Mouse (Mus musculus): ENCODE data around the gene P3h4. TPM values are rescaled to one million over a fixed set of nuclear protein-coding genes. Genes with fewer than 3 reads are reported as not detected.

Gene P3h4
- polyA plus RNA-seq, 1 experiment from 2014 or later, result 69.1 TPM

- 51% methylated on average over 5 of the region's 5 CpGs for WGBS
- peak overlapping the region; percentile 90 for H3K27ac ChIP-seq (ENCODE audit: low read length)
- no peak overlapping the region for H3K4me2 ChIP-seq (replicated peaks; ENCODE audit: low read depth, low read length)
- peaks cover 57% of the 10 kb centered on the region for H3K4me1 ChIP-seq (ENCODE audit: insufficient read depth, low read length)
- H3K9ac ChIP-seq (replicated peaks; ENCODE audit: low read length), result 0 out of 2 replicates have a peak overlapping the region, but pooled peaks have one; percentile 11
- peak; percentile 47 for ATAC-seq (ENCODE audit: low FRiP score, low TSS enrichment)
- H3K4me3 ChIP-seq (ENCODE audit: low read length), result no peak overlapping the region
- H3K27me3 ChIP-seq (ENCODE audit: insufficient read depth, low read length), result no peaks in the 10 kb centered on the region
- peaks cover 41% of the 10 kb centered on the region for H3K36me3 ChIP-seq (ENCODE audit: insufficient read depth, low read length)
- no peaks in the 10 kb centered on the region for H3K9me3 ChIP-seq (ENCODE audit: low read length)
Measured at GRCm38 (mm10) chr11:100386586-100386985, 28.1 kb downstream of the P3h4 start.

GRCm38 (mm10) chr11:100385016-100385415 lies 29.6 kb downstream of the P3h4 start:
- no peaks in the 10 kb centered on the region for H3K9me3 ChIP-seq (ENCODE audit: low read length)
- no peak for ATAC-seq (ENCODE audit: low FRiP score, low TSS enrichment)
- peaks cover 49% of the 10 kb centered on the region for H3K36me3 ChIP-seq (ENCODE audit: insufficient read depth, low read length)
- no peak overlapping the region for H3K4me3 ChIP-seq (ENCODE audit: low read length)
- H3K4me2 ChIP-seq (replicated peaks; ENCODE audit: low read depth, low read length), result no peak overlapping the region
- peaks cover 42% of the 10 kb centered on the region for H3K4me1 ChIP-seq (ENCODE audit: insufficient read depth, low read length)
- whole genome bisulfite sequencing, result 89% methylated on average over 3 of the region's 3 CpGs
- H3K27ac ChIP-seq (ENCODE audit: low read length), result no peak overlapping the region
- no peaks in the 10 kb centered on the region for H3K27me3 ChIP-seq (ENCODE audit: insufficient read depth, low read length)
- H3K9ac ChIP-seq (replicated peaks; ENCODE audit: low read length), result no peak overlapping the region

- Histone ChIP-seq H3K9me3 (ENCODE audit: low read length) (no peaks in the 10 kb centered on the region), H3K4me2 (replicated peaks; ENCODE audit: low read depth, low read length) (no peak overlapping the region), H3K27ac (ENCODE audit: low read length) (no peak overlapping the region), H3K9ac (replicated peaks; ENCODE audit: low read length) (no peak overlapping the region), H3K4me3 (ENCODE audit: low read length) (no peak overlapping the region), H3K27me3 (ENCODE audit: insufficient read depth, low read length) (no peaks in the 10 kb centered on the region), H3K36me3 (ENCODE audit: insufficient read depth, low read length) (peaks cover 68% of the 10 kb centered on the region), H3K4me1 (ENCODE audit: insufficient read depth, low read length) (peaks cover 23% of the 10 kb centered on the region)
- no peak for ATAC-seq (ENCODE audit: low FRiP score, low TSS enrichment)
- 87% methylated on average over 6 of the region's 6 CpGs for WGBS
Measured at GRCm38 (mm10) chr11:100382682-100383081, 32.0 kb downstream of the P3h4 start.

GRCm38 (mm10) chr11:100379311-100379710 lies 35.3 kb downstream of the P3h4 start:
- Histone ChIP-seq H3K27ac (ENCODE audit: low read length) (no peak overlapping the region), H3K4me1 (ENCODE audit: insufficient read depth, low read length) (no peaks in the 10 kb centered on the region), H3K4me3 (ENCODE audit: low read length) (no peak overlapping the region), H3K4me2 (replicated peaks; ENCODE audit: low read depth, low read length) (no peak overlapping the region), H3K9me3 (ENCODE audit: low read length) (no peaks in the 10 kb centered on the region), H3K9ac (replicated peaks; ENCODE audit: low read length) (no peak overlapping the region), H3K27me3 (ENCODE audit: insufficient read depth, low read length) (no peaks in the 10 kb centered on the region), H3K36me3 (ENCODE audit: insufficient read depth, low read length) (peaks cover 78% of the 10 kb centered on the region)
- WGBS, result 91% methylated on average over 4 of the region's 4 CpGs
- ATAC-seq (ENCODE audit: low FRiP score, low TSS enrichment), result no peak

GRCm38 (mm10) chr11:100378446-100378845 lies 36.2 kb downstream of the P3h4 start:
- no peak overlapping the region for H3K4me3 ChIP-seq (ENCODE audit: low read length)
- H3K27me3 ChIP-seq (ENCODE audit: insufficient read depth, low read length), result no peaks in the 10 kb centered on the region
- H3K9me3 ChIP-seq (ENCODE audit: low read length), result no peaks in the 10 kb centered on the region
- 94% methylated on average over 5 of the region's 5 CpGs for WGBS
- no peak for ATAC-seq (ENCODE audit: low FRiP score, low TSS enrichment)
- no peak overlapping the region for H3K9ac ChIP-seq (replicated peaks; ENCODE audit: low read length)
- H3K36me3 ChIP-seq (ENCODE audit: insufficient read depth, low read length), result peaks cover 83% of the 10 kb centered on the region
- H3K4me2 ChIP-seq (replicated peaks; ENCODE audit: low read depth, low read length), result no peak overlapping the region
- no peaks in the 10 kb centered on the region for H3K4me1 ChIP-seq (ENCODE audit: insufficient read depth, low read length)
- H3K27ac ChIP-seq (ENCODE audit: low read length), result no peak overlapping the region

GRCm38 (mm10) chr11:100377989-100378388 lies 36.6 kb downstream of the P3h4 start:
- H3K9me3 ChIP-seq (ENCODE audit: low read length), result no peaks in the 10 kb centered on the region
- H3K9ac ChIP-seq (replicated peaks; ENCODE audit: low read length), result no peak overlapping the region
- 94% methylated on average over 14 of the region's 14 CpGs for WGBS
- H3K27me3 ChIP-seq (ENCODE audit: insufficient read depth, low read length), result no peaks in the 10 kb centered on the region
- H3K4me1 ChIP-seq (ENCODE audit: insufficient read depth, low read length), result no peaks in the 10 kb centered on the region
- H3K27ac ChIP-seq (ENCODE audit: low read length), result no peak overlapping the region
- H3K36me3 ChIP-seq (ENCODE audit: insufficient read depth, low read length), result peaks cover 81% of the 10 kb centered on the region
- no peak overlapping the region for H3K4me3 ChIP-seq (ENCODE audit: low read length)
- no peak for ATAC-seq (ENCODE audit: low FRiP score, low TSS enrichment)
- no peak overlapping the region for H3K4me2 ChIP-seq (replicated peaks; ENCODE audit: low read depth, low read length)

- WGBS, result 87% methylated on average over 21 of the region's 21 CpGs
- no peak overlapping the region for H3K4me3 ChIP-seq (ENCODE audit: low read length)
- no peak overlapping the region for H3K27ac ChIP-seq (ENCODE audit: low read length)
- no peak overlapping the region for H3K9ac ChIP-seq (replicated peaks; ENCODE audit: low read length)
- H3K27me3 ChIP-seq (ENCODE audit: insufficient read depth, low read length), result no peaks in the 10 kb centered on the region
- H3K4me1 ChIP-seq (ENCODE audit: insufficient read depth, low read length), result no peaks in the 10 kb centered on the region
- no peak for ATAC-seq (ENCODE audit: low FRiP score, low TSS enrichment)
- no peaks in the 10 kb centered on the region for H3K9me3 ChIP-seq (ENCODE audit: low read length)
- H3K4me2 ChIP-seq (replicated peaks; ENCODE audit: low read depth, low read length), result no peak overlapping the region
- peaks cover 80% of the 10 kb centered on the region for H3K36me3 ChIP-seq (ENCODE audit: insufficient read depth, low read length)
Measured at GRCm38 (mm10) chr11:100376746-100377389, 37.8 kb downstream of the P3h4 start.

GRCm38 (mm10) chr11:100376005-100376404 lies 38.6 kb downstream of the P3h4 start:
- no peak overlapping the region for H3K4me2 ChIP-seq (replicated peaks; ENCODE audit: low read depth, low read length)
- peaks cover 83% of the 10 kb centered on the region for H3K36me3 ChIP-seq (ENCODE audit: insufficient read depth, low read length)
- 78% methylated on average over 4 of the region's 4 CpGs for WGBS
- no peak overlapping the region for H3K27ac ChIP-seq (ENCODE audit: low read length)
- ATAC-seq (ENCODE audit: low FRiP score, low TSS enrichment), result no peak
- H3K4me1 ChIP-seq (ENCODE audit: insufficient read depth, low read length), result no peaks in the 10 kb centered on the region
- no peak overlapping the region for H3K9ac ChIP-seq (replicated peaks; ENCODE audit: low read length)
- H3K27me3 ChIP-seq (ENCODE audit: insufficient read depth, low read length), result no peaks in the 10 kb centered on the region
- H3K9me3 ChIP-seq (ENCODE audit: low read length), result no peaks in the 10 kb centered on the region
- H3K4me3 ChIP-seq (ENCODE audit: low read length), result no peak overlapping the region

- H3K4me2 ChIP-seq (replicated peaks; ENCODE audit: low read depth, low read length), result no peak overlapping the region
- no peak overlapping the region for H3K9ac ChIP-seq (replicated peaks; ENCODE audit: low read length)
- no peak overlapping the region for H3K27ac ChIP-seq (ENCODE audit: low read length)
- WGBS, result 80% methylated on average over 9 of the region's 9 CpGs
- no peak overlapping the region for H3K4me3 ChIP-seq (ENCODE audit: low read length)
- ATAC-seq (ENCODE audit: low FRiP score, low TSS enrichment), result no peak
- H3K4me1 ChIP-seq (ENCODE audit: insufficient read depth, low read length), result no peaks in the 10 kb centered on the region
- H3K36me3 ChIP-seq (ENCODE audit: insufficient read depth, low read length), result peaks cover 85% of the 10 kb centered on the region
- no peaks in the 10 kb centered on the region for H3K9me3 ChIP-seq (ENCODE audit: low read length)
- no peaks in the 10 kb centered on the region for H3K27me3 ChIP-seq (ENCODE audit: insufficient read depth, low read length)
Measured at GRCm38 (mm10) chr11:100375127-100375526, 39.5 kb downstream of the P3h4 start.

- Histone ChIP-seq H3K9me3 (ENCODE audit: low read length) (no peaks in the 10 kb centered on the region), H3K4me3 (ENCODE audit: low read length) (no peak overlapping the region), H3K4me2 (replicated peaks; ENCODE audit: low read depth, low read length) (no peak overlapping the region), H3K27me3 (ENCODE audit: insufficient read depth, low read length) (no peaks in the 10 kb centered on the region), H3K4me1 (ENCODE audit: insufficient read depth, low read length) (no peaks in the 10 kb centered on the region), H3K36me3 (ENCODE audit: insufficient read depth, low read length) (peaks cover 62% of the 10 kb centered on the region), H3K9ac (replicated peaks; ENCODE audit: low read length) (no peak overlapping the region), H3K27ac (ENCODE audit: low read length) (no peak overlapping the region)
- WGBS, result 74% methylated on average over 7 of the region's 8 CpGs
- ATAC-seq (ENCODE audit: low FRiP score, low TSS enrichment), result no peak
Measured at GRCm38 (mm10) chr11:100371981-100372558, 42.6 kb downstream of the P3h4 start.

Data from kidney, embryonic 16.5 days (tissue).